Mouse (Mus musculus) CH12F3 (cell line): ENCODE measurements around the gene Ms4a18.
"Not testable (repeated sequence)": the region's sequence is repeated elsewhere in the genome, so short reads cannot be mapped to it uniquely, and the experiment has no call there.

ENCODE experiments used
- in situ Hi-C: fragments of 300-500 bp; cut with MboI; formaldehyde crosslinking; loops from 2 replicates; pipeline ENCODE4 v1.14.3; 2020; ENCODE audit warnings: low sequenced_read_pairs

Gene Ms4a18

GRCm38 (mm10) chr19:11017891-11018290, at the start of gene Ms4a18:
Gene Ms4a18 (minus strand): TSS chr19:11018031.
- in situ Hi-C loops: no loop called here

GRCm38 (mm10) chr19:11065202-11065875, 47.5 kb upstream of the Ms4a18 start:
- in situ Hi-C loops: no loop called here

GRCm38 (mm10) chr19:11060900-11061299, 43.1 kb upstream of the Ms4a18 start:
- in situ Hi-C loops: no loop called here

GRCm38 (mm10) chr19:11059967-11060366, 42.1 kb upstream of the Ms4a18 start:
- in situ Hi-C loops: no loop called here

- in situ Hi-C loops: not testable (repeated sequence)
Measured at GRCm38 (mm10) chr19:11055700-11056099, 37.9 kb upstream of the Ms4a18 start.

- in situ Hi-C loops: no loop called here
Measured at GRCm38 (mm10) chr19:11053277-11053676, 35.4 kb upstream of the Ms4a18 start.

GRCm38 (mm10) chr19:11052877-11053276, 35.0 kb upstream of the Ms4a18 start:
- in situ Hi-C loops: no loop called here

- in situ Hi-C loops: no loop called here
Measured at GRCm38 (mm10) chr19:11050286-11050685, 32.5 kb upstream of the Ms4a18 start.

- in situ Hi-C loops: no loop called here
Measured at GRCm38 (mm10) chr19:11049426-11049825, 31.6 kb upstream of the Ms4a18 start.

- in situ Hi-C loops: no loop called here
Measured at GRCm38 (mm10) chr19:11048503-11048902, 30.7 kb upstream of the Ms4a18 start.

- in situ Hi-C loops: no loop called here
Measured at GRCm38 (mm10) chr19:11048009-11048408, 30.2 kb upstream of the Ms4a18 start.

- in situ Hi-C loops: no loop called here
Measured at GRCm38 (mm10) chr19:11044996-11045711, 27.3 kb upstream of the Ms4a18 start.

GRCm38 (mm10) chr19:11044671-11044995, 26.8 kb upstream of the Ms4a18 start:
- in situ Hi-C loops: no loop called here

GRCm38 (mm10) chr19:11037570-11037969, 19.7 kb upstream of the Ms4a18 start:
- in situ Hi-C loops: no loop called here

- in situ Hi-C loops: no loop called here
Measured at GRCm38 (mm10) chr19:11022382-11022781, 4.6 kb upstream of the Ms4a18 start.

- in situ Hi-C loops: no loop called here
Measured at GRCm38 (mm10) chr19:11017251-11017650, 580 bp downstream of the Ms4a18 start.

GRCm38 (mm10) chr19:11015998-11016397, 1.8 kb downstream of the Ms4a18 start:
- in situ Hi-C loops: no loop called here

GRCm38 (mm10) chr19:11015468-11015867, 2.4 kb downstream of the Ms4a18 start:
- in situ Hi-C loops: no loop called here

GRCm38 (mm10) chr19:10993150-10993549, 24.7 kb downstream of the Ms4a18 start, which contains the start of gene Ms4a15:
Gene Ms4a15 (minus strand): TSS chr19:10993250.
- in situ Hi-C loops: no loop called here

- in situ Hi-C loops: no loop called here
Measured at GRCm38 (mm10) chr19:10991911-10992310, 25.9 kb downstream of the Ms4a18 start.

GRCm38 (mm10) chr19:10990751-10991150, 27.1 kb downstream of the Ms4a18 start:
- in situ Hi-C loops: no loop called here

- in situ Hi-C loops: no loop called here
Measured at GRCm38 (mm10) chr19:10988563-10988962, 29.3 kb downstream of the Ms4a18 start.
